Comparison of ENCODE assay signal across 20 mouse cellular contexts in genomic region chr17:84047520-84047919, GRCm38 (mm10).
DNase-seq lines count a peak whose midpoint lies in the region; ATAC-seq and TF ChIP-seq lines count a peak whose summit lies in the region.
"Had no signal": no experiment of that assay in that cellular context is flagged by ENCODE, and none has a peak within 500 bp of the region (broad histone marks: within the 10 kb centered on the region; RNA-seq: fewer than 3 reads in every experiment).

No protein-coding gene starts in this region.

- no peak overlapping the region for H3K27ac ChIP-seq in heart, adult 2 months
- H3K27ac ChIP-seq in liver, embryonic 14.5 days: no peak overlapping the region
- no peak overlapping the region for H3K27ac ChIP-seq in ES-E14 (ENCODE audit: insufficient read depth, low read depth, low read length, poor library complexity, severe bottlenecking)
- H3K27ac ChIP-seq in midbrain, embryonic 14.5 days (replicated peaks; ENCODE audit: low read depth, low read length): no peak overlapping the region
- H3K27ac ChIP-seq: embryonic facial prominence, embryonic 15.5 days; hindbrain, embryonic 12.5 days; stomach, embryonic 15.5 days had no signal

- H3K9ac ChIP-seq in heart, adult 2 months (ENCODE audit: low read depth, low read length): no peak overlapping the region
- H3K9ac ChIP-seq in liver, embryonic 14.5 days (replicated peaks): no peak overlapping the region
- no peak overlapping the region for H3K9ac ChIP-seq in ES-E14 (ENCODE audit: insufficient read depth, low read depth, low read length, poor library complexity, severe bottlenecking)
- no peak overlapping the region for H3K9ac ChIP-seq in midbrain, embryonic 14.5 days (replicated peaks; ENCODE audit: low read length)
- H3K9ac ChIP-seq: embryonic facial prominence, embryonic 15.5 days; heart, embryonic 15.5 days; hindbrain, embryonic 12.5 days; stomach, embryonic 15.5 days had no signal

- intact Hi-C loops in heart, adult 2 months (cut with DNase I): no loop called here

- H3K4me1 ChIP-seq in heart, adult 2 months (ENCODE audit: control insufficient read depth, insufficient read depth, low read length): peaks cover 7% of the 10 kb centered on the region
- H3K4me1 ChIP-seq in liver, embryonic 14.5 days (replicated peaks; ENCODE audit: control insufficient read depth in 2 of 2, insufficient read depth in 2 of 2, low read length in 1 of 2): 0 out of 4 replicates have a peak, but pooled peaks cover 0 to 2% of the 10 kb centered on the region in 2 experiments
- H3K4me1 ChIP-seq in ES-E14 (ENCODE audit: control insufficient read depth in 2 of 2, insufficient read depth in 2 of 2, low read length in 2 of 2, poor library complexity in 1 of 2): peaks cover 0 to 2% of the 10 kb centered on the region in 2 experiments; a peak in 1 of 4 replicates
- 0 out of 2 replicates have a peak, but pooled peaks cover 3% of the 10 kb centered on the region for H3K4me1 ChIP-seq in midbrain, embryonic 14.5 days (ENCODE audit: control insufficient read depth, insufficient read depth, low read length)

- peak; percentile 44 for TF ChIP-seq CTCF in heart, adult 2 months (IDR thresholded peaks at IDR 0.05)
- TF ChIP-seq CTCF in liver, embryonic 14.5 days (IDR thresholded peaks at IDR 0.05; ENCODE audit: low read depth): peak; percentile 37

- H3K27me3 ChIP-seq in heart, adult 2 months (ENCODE audit: control insufficient read depth, insufficient read depth, low read length): no peaks in the 10 kb centered on the region
- H3K27me3 ChIP-seq in liver, embryonic 14.5 days (ENCODE audit: control insufficient read depth, insufficient read depth, low read length): no peaks in the 10 kb centered on the region
- H3K27me3 ChIP-seq in midbrain, embryonic 14.5 days (ENCODE audit: control insufficient read depth, insufficient read depth, low read length): no peaks in the 10 kb centered on the region
- H3K27me3 ChIP-seq: embryonic facial prominence, embryonic 15.5 days; heart, embryonic 15.5 days; hindbrain, embryonic 12.5 days; stomach, embryonic 15.5 days had no signal

- H3K4me3 ChIP-seq in heart, adult 2 months: no peak overlapping the region
- H3K4me3 ChIP-seq in liver, embryonic 14.5 days (ENCODE audit: insufficient read depth in 1 of 2, low read depth in 2 of 2, low read length in 2 of 2): no peak overlapping the region
- H3K4me3 ChIP-seq in ES-E14 (ENCODE audit: insufficient read depth in 1 of 2, low read depth in 1 of 2, low read length in 2 of 2, poor library complexity in 1 of 2, severe bottlenecking in 1 of 2): no peak overlapping the region
- H3K4me3 ChIP-seq in midbrain, embryonic 14.5 days (replicated peaks; ENCODE audit: low read depth, low read length): no peak overlapping the region
- H3K4me3 ChIP-seq: embryonic facial prominence, embryonic 15.5 days; heart, embryonic 15.5 days; hindbrain, embryonic 12.5 days; stomach, embryonic 15.5 days had no signal

- TF ChIP-seq POLR2A in heart, adult 2 months (IDR thresholded peaks at IDR 0.05; ENCODE audit: insufficient read depth, low read depth, low read length): no peak

- DNase-seq in heart, adult 2 months: no peak
- no peak for DNase-seq in heart, adult 18-20 months
- DNase-seq in liver, embryonic 14.5 days (ENCODE audit: low read depth in 3 of 3, low spot score in 3 of 3): no peak
- DNase-seq in liver: no peak
- DNase-seq in ES-E14 (ENCODE audit: low read depth, low spot score): no peak
- DNase-seq in induced T-regulatory cell, adult 2 months (ENCODE audit: low read depth): peak; percentile 42
- DNase-seq in midbrain, embryonic 14.5 days: no peak
- DNase-seq: adrenal gland, postnatal 14 days; B cell, adult 2 months; gastrocnemius, postnatal 14 days; layer of hippocampus, adult 9-11 months; lung, adult 2 months; retina, postnatal 1 day; thymus, postnatal 36 days had no signal

- H3K36me3 ChIP-seq in heart, adult 2 months (ENCODE audit: control insufficient read depth, insufficient read depth, low read length): no peaks in the 10 kb centered on the region
- H3K36me3 ChIP-seq in liver, embryonic 14.5 days (replicated peaks; ENCODE audit: control insufficient read depth, insufficient read depth, low read depth): no peaks in the 10 kb centered on the region
- H3K36me3 ChIP-seq in ES-E14 (ENCODE audit: control insufficient read depth, insufficient read depth, low read length, poor library complexity, severe bottlenecking): no peaks in the 10 kb centered on the region
- H3K36me3 ChIP-seq in midbrain, embryonic 14.5 days (ENCODE audit: control insufficient read depth, insufficient read depth, low read length): no peaks in the 10 kb centered on the region
- H3K36me3 ChIP-seq: embryonic facial prominence, embryonic 15.5 days; heart, embryonic 15.5 days; hindbrain, embryonic 12.5 days; stomach, embryonic 15.5 days had no signal

- no peak overlapping the region for H3K4me2 ChIP-seq in liver, embryonic 14.5 days (ENCODE audit: low read depth)
- H3K4me2 ChIP-seq in midbrain, embryonic 14.5 days (ENCODE audit: low read length): no peak overlapping the region
- H3K4me2 ChIP-seq: embryonic facial prominence, embryonic 15.5 days; heart, embryonic 15.5 days; hindbrain, embryonic 12.5 days; stomach, embryonic 15.5 days had no signal

- H3K9me3 ChIP-seq in liver, embryonic 14.5 days (ENCODE audit: control insufficient read depth, low read length): peaks cover 4% of the 10 kb centered on the region; the same call in 1 of the 2 replicates
- H3K9me3 ChIP-seq in ES-E14 (ENCODE audit: control insufficient read depth, insufficient read depth, low read depth, low read length): no peaks in the 10 kb centered on the region
- H3K9me3 ChIP-seq in midbrain, embryonic 14.5 days (ENCODE audit: control insufficient read depth, low read length): no peaks in the 10 kb centered on the region
- H3K9me3 ChIP-seq: embryonic facial prominence, embryonic 15.5 days; heart, embryonic 15.5 days; hindbrain, embryonic 12.5 days; stomach, embryonic 15.5 days had no signal

- WGBS in heart, adult 2 months: 93% methylated on average over 1 of the region's 1 CpGs
- 61% methylated on average over 1 of the region's 1 CpGs for WGBS in liver, embryonic 14.5 days (ENCODE audit: insufficient replicate concordance)
- 88% methylated on average over 1 of the region's 1 CpGs for WGBS in midbrain, embryonic 14.5 days

- no peak for TF ChIP-seq EP300 in heart, adult 2 months (IDR thresholded peaks at IDR 0.05; ENCODE audit: insufficient read depth, low read depth, low read length)
- no peak for TF ChIP-seq EP300 in liver, embryonic 14.5 days (IDR thresholded peaks at IDR 0.05; ENCODE audit: low read depth)

- in situ Hi-C loops in ES-E14 (cut with MboI; ENCODE audit: low sequenced_read_pairs in 2 of 2, unreplicated experiment in 2 of 2): no loop called here

- ATAC-seq in liver, embryonic 14.5 days (ENCODE audit: insufficient read depth): no peak
- no peak for ATAC-seq in midbrain, embryonic 14.5 days (ENCODE audit: low FRiP score, low TSS enrichment)
- ATAC-seq in granulocyte monocyte progenitor cell, adult 5-6 weeks (replicated peaks; ENCODE audit: poor library complexity, severe bottlenecking): no peak
- ATAC-seq: forebrain, embryonic 14.5 days had no signal

- H3K79me2 ChIP-seq in heart, adult 2 months (replicated peaks; ENCODE audit: control insufficient read depth, insufficient read depth, low read length): no peaks in the 10 kb centered on the region

TF ChIP-seq in ES-E14, 5 proteins besides CTCF, POLR2A, EP300 and RAD21:
- TF ChIP-seq ZC3H11A (IDR thresholded peaks at IDR 0.05; ENCODE audit: borderline replicate concordance, low read depth, low read length) (peak; percentile 70; the same call in 1 of the 2 replicates), ZNF384 (IDR thresholded peaks at IDR 0.05; ENCODE audit: low read depth, low read length) (no peak)
